Mouse (Mus musculus): ENCODE data around the gene Tmem87b. TPM values are rescaled to one million over a fixed set of nuclear protein-coding genes. Genes with fewer than 3 reads are reported as not detected.

The Tmem87b gene
- total and polyA plus RNA-seq, 2 experiments from 2014 or later, result 26.3 to 35.2 TPM

DNA sequence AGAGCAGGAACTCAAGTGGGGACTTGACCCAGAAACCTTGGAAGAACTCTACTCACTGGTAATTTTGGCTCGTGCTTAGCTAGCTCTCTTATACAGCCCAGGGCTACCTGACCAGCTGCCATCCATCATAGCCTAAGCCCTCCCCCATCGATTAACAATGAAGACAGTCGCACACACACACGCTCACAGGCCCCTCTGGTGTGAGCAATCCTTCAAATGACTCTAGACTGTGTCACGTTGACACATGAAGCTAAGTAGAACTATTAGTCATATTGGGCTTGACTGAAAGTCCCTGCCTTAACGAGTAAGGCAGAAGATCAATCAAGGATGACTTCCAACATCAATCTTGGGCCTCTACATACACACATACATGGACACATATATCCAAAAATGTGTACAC is 84.9 kb downstream of the Tmem87b start:
- Histone ChIP-seq H3K4me1 (ENCODE audit: insufficient read depth, low read length) (no peaks in the 10 kb centered on the region), H3K9ac (replicated peaks; ENCODE audit: low read length) (no peak overlapping the region), H3K27me3 (ENCODE audit: insufficient read depth, low read length) (no peaks in the 10 kb centered on the region), H3K36me3 (ENCODE audit: insufficient read depth, low read length) (no peaks in the 10 kb centered on the region), H3K27ac (no peak overlapping the region), H3K4me2 (ENCODE audit: low read depth, low read length) (no peak overlapping the region), H3K4me3 (ENCODE audit: low read length) (no peak overlapping the region), H3K9me3 (ENCODE audit: low read length) (0 out of 2 replicates have a peak, but pooled peaks cover 2% of the 10 kb centered on the region)
- whole genome bisulfite sequencing, result 80% methylated on average over 6 of the region's 6 CpGs
- DNase-seq (ENCODE audit: low spot score) (no peak), ATAC-seq (no peak)
- TF ChIP-seq CTCF (IDR thresholded peaks at IDR 0.05; ENCODE audit: low read depth), result no peak

DNA sequence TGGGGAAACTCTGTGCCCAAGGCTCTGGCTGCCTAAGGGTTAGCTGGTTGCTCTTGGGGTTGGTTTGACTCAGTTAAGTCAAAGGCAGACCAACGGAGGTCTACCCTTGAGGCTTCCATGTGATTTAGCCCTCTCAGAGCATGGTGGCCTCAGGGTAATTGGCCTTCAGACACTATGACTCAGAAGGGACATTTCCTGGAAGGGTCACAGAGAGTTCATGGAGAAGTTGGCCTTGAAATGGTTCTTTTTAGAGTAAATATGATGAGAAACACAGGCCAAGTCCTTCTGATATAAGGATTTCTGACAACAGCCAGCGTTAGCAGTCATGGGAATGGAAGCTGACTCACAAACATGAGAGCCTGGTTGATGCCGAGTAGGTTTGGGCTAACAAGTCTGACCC is 85.7 kb downstream of the Tmem87b start:
- Histone ChIP-seq H3K4me2 (ENCODE audit: low read depth, low read length) (no peak overlapping the region), H3K27ac (no peak overlapping the region), H3K4me1 (ENCODE audit: insufficient read depth, low read length) (no peaks in the 10 kb centered on the region), H3K27me3 (ENCODE audit: insufficient read depth, low read length) (no peaks in the 10 kb centered on the region), H3K9me3 (ENCODE audit: low read length) (0 out of 2 replicates have a peak, but pooled peaks cover 2% of the 10 kb centered on the region), H3K9ac (replicated peaks; ENCODE audit: low read length) (no peak overlapping the region), H3K4me3 (ENCODE audit: low read length) (no peak overlapping the region), H3K36me3 (ENCODE audit: insufficient read depth, low read length) (no peaks in the 10 kb centered on the region)
- no peak for TF ChIP-seq CTCF (IDR thresholded peaks at IDR 0.05; ENCODE audit: low read depth)
- 88% methylated on average over 3 of the region's 3 CpGs for WGBS
- ATAC-seq (no peak), DNase-seq (ENCODE audit: low spot score) (no peak)

Other genes with a start within 250 kb of the Tmem87b start
- gene Spdye4c, start 226.9 kb upstream of the Tmem87b start, total RNA-seq (2014; rRNA removed), result not detected in 2 replicates
- gene Spdye4c, start 226.9 kb upstream of the Tmem87b start, polyA plus RNA-seq (2015; fragmentation: Nextera tagmentation; extraction: Ambion mirVana), result not detected in 2 replicates
- gene Anapc1, start 130.7 kb upstream of the Tmem87b start, total RNA-seq (2014; rRNA removed), result 66.2 and 69.8 TPM in 2 replicates
- 26.3 and 27.5 TPM in 2 replicates for gene Anapc1, start 130.7 kb upstream of the Tmem87b start, polyA plus RNA-seq (2015; fragmentation: Nextera tagmentation; extraction: Ambion mirVana)
- gene Mertk, start 119.2 kb upstream of the Tmem87b start, total RNA-seq (2014; rRNA removed), result 6.3 and 7.1 TPM in 2 replicates
- gene Mertk, start 119.2 kb upstream of the Tmem87b start, polyA plus RNA-seq (2015; fragmentation: Nextera tagmentation; extraction: Ambion mirVana), result 3.0 and 3.4 TPM in 2 replicates
- gene Fbln7, start 44.9 kb downstream of the Tmem87b start, total RNA-seq (2014; rRNA removed), result 2.9 and 3.3 TPM in 2 replicates
- gene Fbln7, start 44.9 kb downstream of the Tmem87b start, polyA plus RNA-seq (2015; fragmentation: Nextera tagmentation; extraction: Ambion mirVana), result 3.6 and 4.3 TPM in 2 replicates
- gene Zc3h8, start 126.0 kb downstream of the Tmem87b start, total RNA-seq (2014; rRNA removed), result 1.5 and 1.7 TPM in 2 replicates
- gene Zc3h8, start 126.0 kb downstream of the Tmem87b start, polyA plus RNA-seq (2015; fragmentation: Nextera tagmentation; extraction: Ambion mirVana), result 11.5 and 14.0 TPM in 2 replicates
- gene Zc3h6, start 149.3 kb downstream of the Tmem87b start, total RNA-seq (2014; rRNA removed), result 5.3 and 13.4 TPM in 2 replicates
- 4.5 and 4.6 TPM in 2 replicates for gene Zc3h6, start 149.3 kb downstream of the Tmem87b start, polyA plus RNA-seq (2015; fragmentation: Nextera tagmentation; extraction: Ambion mirVana)
- 22.2 and 33.4 TPM in 2 replicates for gene Gm10762, start 149.6 kb downstream of the Tmem87b start, total RNA-seq (2014; rRNA removed)
- gene Gm10762, start 149.6 kb downstream of the Tmem87b start, polyA plus RNA-seq (2015; fragmentation: Nextera tagmentation; extraction: Ambion mirVana), result 19.8 and 22.0 TPM in 2 replicates
- gene Vinac1, start 230.1 kb downstream of the Tmem87b start, total RNA-seq (2014; rRNA removed), result 1.5 TPM in 2 replicates
- 0.71 and 0.86 TPM in 2 replicates for gene Vinac1, start 230.1 kb downstream of the Tmem87b start, polyA plus RNA-seq (2015; fragmentation: Nextera tagmentation; extraction: Ambion mirVana)
- gene Ttl, start 247.8 kb downstream of the Tmem87b start, total RNA-seq (2014; rRNA removed), result 57.7 and 60.9 TPM in 2 replicates
- gene Ttl, start 247.8 kb downstream of the Tmem87b start, polyA plus RNA-seq (2015; fragmentation: Nextera tagmentation; extraction: Ambion mirVana), result 34.1 and 35.9 TPM in 2 replicates

All from hindbrain, postnatal 0 days (tissue).